Mouse (Mus musculus) CH12.LX (cell line): ENCODE results near the gene Rab6a. TPM values are rescaled to one million over a fixed set of nuclear protein-coding genes. Genes with fewer than 3 reads are reported as not detected.

Experiments
- DNase-seq: peaks from one replicate; pipeline ENCODE4 v3.0.0-alpha.2; 2013; ENCODE audit errors: extremely low read depth
- H3K27ac ChIP-seq: 2 replicates; pipeline ENCODE4 v1.5.1; 2012; ENCODE audit warnings: low read depth, mild to moderate bottlenecking, control low read depth, moderate library complexity; ENCODE audit not compliant: insufficient read depth
- H3K27me3 ChIP-seq: replicated peaks from 2 replicates; pipeline ENCODE3; 2012; ENCODE audit warnings: inconsistent platforms
- H3K36me3 ChIP-seq, 2 experiments: replicated peaks in 1 of 2; 2 replicates each; pipeline versions ENCODE3 to v1.6.1; 2012; ENCODE audit warnings: inconsistent platforms in 1 of 2, low read length in 1 of 2, mild to moderate bottlenecking in 1 of 2, mixed read lengths in 1 of 2, moderate library complexity in 1 of 2; ENCODE audit not compliant: control insufficient read depth in 1 of 2, insufficient read depth in 1 of 2
- H3K4me1 ChIP-seq, 2 experiments: 2 replicates each; pipeline ENCODE4 v1.6.1; 2012; ENCODE audit warnings: inconsistent platforms in 1 of 2, moderate library complexity in 1 of 2; ENCODE audit not compliant: insufficient read depth in 2 of 2, control insufficient read depth in 1 of 2
- H3K4me2 ChIP-seq: 2 replicates; pipeline ENCODE4 v1.6.1; 2012; ENCODE audit warnings: low read depth, mild to moderate bottlenecking, control low read depth; ENCODE audit not compliant: poor library complexity, insufficient read depth, severe bottlenecking
- H3K4me3 ChIP-seq, 3 experiments: fragments of 150-350 bp in 1 of 3; sonication (generic) in 1 of 3; replicated peaks in 1 of 3; 2 replicates each; pipeline versions ENCODE3 to v1.5.1; 2011 to 2012; ENCODE audit warnings: low read depth in 2 of 3, low read length in 2 of 3, mild to moderate bottlenecking in 2 of 3, moderate library complexity in 2 of 3, control low read depth in 1 of 3, improper control_type of control experiment in 1 of 3, inconsistent platforms in 1 of 3, mixed read lengths in 1 of 3; ENCODE audit not compliant: poor library complexity in 1 of 3
- H3K79me2 ChIP-seq: replicated peaks from 2 replicates; pipeline ENCODE4 v1.6.1; 2012; ENCODE audit warnings: mild to moderate bottlenecking, moderate library complexity; ENCODE audit not compliant: control insufficient read depth, poor library complexity, insufficient read depth, severe bottlenecking; ENCODE audit errors: extremely low read depth
- H3K9ac ChIP-seq: 2 replicates; pipeline ENCODE4 v1.6.1; 2012; ENCODE audit warnings: low read depth, mild to moderate bottlenecking, control low read depth, moderate library complexity; ENCODE audit not compliant: insufficient read depth
- H3K9me3 ChIP-seq: replicated peaks from 2 replicates; pipeline ENCODE3; 2012; ENCODE audit warnings: low read length, inconsistent platforms, mixed read lengths
- CHD1 ChIP-seq: IDR thresholded peaks from 2 replicates; pipeline ENCODE4 v1.6.1; 2012; ENCODE audit warnings: low read depth, low read length, improper control_type of control experiment, inconsistent platforms
- KAT2A ChIP-seq: IDR thresholded peaks from 2 replicates; pipeline ENCODE4 v1.6.1; 2012; ENCODE audit warnings: low read length, improper control_type of control experiment, inconsistent platforms; ENCODE audit not compliant: insufficient replicate concordance
- MAFK ChIP-seq: IDR thresholded peaks from 2 replicates; pipeline ENCODE4 v1.6.1; 2011; ENCODE audit warnings: low read length, improper control_type of control experiment; ENCODE audit not compliant: insufficient replicate concordance
- MAX ChIP-seq: IDR thresholded peaks from 2 replicates; pipeline ENCODE4 v1.6.1; 2011; ENCODE audit warnings: low read length, improper control_type of control experiment
- MEF2A ChIP-seq: IDR thresholded peaks from 2 replicates; pipeline ENCODE4 v1.6.1; 2014; ENCODE audit warnings: low read depth, mild to moderate bottlenecking, inconsistent platforms, low read length, improper control_type of control experiment, borderline replicate concordance
- MYC ChIP-seq: IDR thresholded peaks from 2 replicates; pipeline ENCODE4 v1.6.1; 2011; ENCODE audit warnings: low read depth, mild to moderate bottlenecking, improper control_type of control experiment, low read length
- NELFE ChIP-seq: IDR thresholded peaks from 2 replicates; pipeline ENCODE4 v1.6.1; 2011; ENCODE audit warnings: low read depth, low read length, improper control_type of control experiment
- POLR2AphosphoS2 ChIP-seq: IDR thresholded peaks from 2 replicates; pipeline ENCODE4 v1.6.1; 2011; ENCODE audit warnings: low read depth, low read length, improper control_type of control experiment
- RAD21 ChIP-seq: IDR thresholded peaks from 2 replicates; pipeline ENCODE4 v1.6.1; 2011; ENCODE audit warnings: low read depth, mild to moderate bottlenecking, low read length, improper control_type of control experiment, moderate library complexity
- RCOR1 ChIP-seq: conservative IDR thresholded peaks from 2 replicates; pipeline ENCODE4 v1.6.1; 2012; ENCODE audit warnings: low read depth, mild to moderate bottlenecking, inconsistent platforms, low read length, improper control_type of control experiment
- TBP ChIP-seq: conservative IDR thresholded peaks from 2 replicates; pipeline ENCODE4 v1.6.1; 2011; ENCODE audit warnings: low read depth, low read length, improper control_type of control experiment
- UBTF ChIP-seq: IDR thresholded peaks from 2 replicates; pipeline ENCODE4 v1.6.1; 2012; ENCODE audit warnings: low read depth, mild to moderate bottlenecking, inconsistent platforms, low read length, improper control_type of control experiment, moderate library complexity
- USF1 ChIP-seq: IDR thresholded peaks from 2 replicates; pipeline ENCODE4 v1.6.1; 2014; ENCODE audit warnings: low read depth, mild to moderate bottlenecking, inconsistent platforms, low read length, improper control_type of control experiment
- USF2 ChIP-seq: conservative IDR thresholded peaks from 2 replicates; pipeline ENCODE4 v1.6.1; 2011; ENCODE audit warnings: low read depth, low read length, improper control_type of control experiment
- ZC3H11A ChIP-seq: IDR thresholded peaks from 2 replicates; pipeline ENCODE4 v1.6.1; 2012; ENCODE audit warnings: low read depth, mild to moderate bottlenecking, inconsistent platforms, low read length, improper control_type of control experiment
- ZMIZ1 ChIP-seq: IDR thresholded peaks from 2 replicates; pipeline ENCODE4 v1.6.1; 2012; ENCODE audit warnings: low read depth, mild to moderate bottlenecking, inconsistent platforms, low read length, improper control_type of control experiment
- ZNF384 ChIP-seq: IDR thresholded peaks from 2 replicates; pipeline ENCODE4 v1.6.1; 2012; ENCODE audit warnings: low read depth, low read length, improper control_type of control experiment, inconsistent platforms
- dilution Hi-C: fragments of 300-500 bp; cut with MboI; formaldehyde crosslinking; loops from 2 replicates; pipeline ENCODE4 v1.14.3; 2020; ENCODE audit warnings: low sequenced_read_pairs; ENCODE audit not compliant: extremely low pct_unique_long_range_greater_than_20kb, extremely low pct_ligation_motif_present
- in situ Hi-C: fragments of 300-500 bp; cut with MboI; formaldehyde crosslinking; loops from 3 replicates; pipeline ENCODE4 v1.14.3; 2019; ENCODE audit warnings: low sequenced_read_pairs, low pct_ligation_motif_present, low pct_unique_long_range_greater_than_20kb, mixed read lengths
- polyA plus RNA-seq: library from polyadenylated mRNA; unstranded; fragments of >175 nt; gene quantifications from 2 replicates; pipeline ENCODE4 v1.2.1, GENCODE M21; 2012; ENCODE audit warnings: low read depth; ENCODE audit not compliant: insufficient read length
- total RNA-seq, 2 experiments: library from RNA; depleted of rRNA; stranded (reverse); fragments of 300-350 nt in 1 of 2; fragments of >200 nt in 1 of 2; gene quantifications; 2 replicates each; pipeline ENCODE4 v1.2.3; 2012 to 2014

Gene Rab6a
- total and polyA plus RNA-seq, 3 experiments: 11.1 to 30.7 (median 30.7) TPM

GRCm38 (mm10) chr7:100608130-100608741 lies 1.0 kb downstream of the Rab6a start, which contains the start of gene Mrpl48:
TSS of gene Mrpl48 (minus strand) at chr7:100608301.
- TF ChIP-seq MAFK: no peak
- Histone ChIP-seq H3K9ac (peak within 1 kb of the TSS; percentile 71), H3K27me3 (no peaks in the 10 kb centered on the region), H3K4me3 (peak within 1 kb of the TSS; percentile 70 to 99 (median 93)), H3K9me3 (no peaks in the 10 kb centered on the region), H3K4me2 (peak within 1 kb of the TSS; percentile 97), H3K4me1 (peaks cover 5 to 25% of the 10 kb centered on the region in 2 experiments; a peak in 2 of 4 replicates), H3K27ac (peak within 1 kb of the TSS; percentile 80), H3K79me2 (peaks cover 20% of the 10 kb centered on the region), H3K36me3 (no peaks in the 10 kb centered on the region)
- in situ Hi-C loops: no loop called here
- DNase-seq: no peak
- dilution Hi-C loops: no loop called here

GRCm38 (mm10) chr7:100608910-100609309 lies 1.7 kb downstream of the Rab6a start:
- Histone ChIP-seq H3K4me3 (peak overlapping the region; percentile 70 to 99 (median 93)), H3K4me1 (peaks cover 5 to 25% of the 10 kb centered on the region in 2 experiments; a peak in 2 of 4 replicates), H3K9me3 (no peaks in the 10 kb centered on the region), H3K27ac (no peak overlapping the region), H3K79me2 (peaks cover 20% of the 10 kb centered on the region), H3K4me2 (peak overlapping the region; percentile 97), H3K36me3 (no peaks in the 10 kb centered on the region), H3K9ac (peak overlapping the region; percentile 71), H3K27me3 (no peaks in the 10 kb centered on the region)
- no peak for DNase-seq
- dilution Hi-C loops (no loop called here), in situ Hi-C loops (no loop called here)
- TF ChIP-seq TBP: no peak
- TF ChIP-seq CHD1: no peak
- TF ChIP-seq UBTF: no peak

- no peaks in the 10 kb centered on the region for H3K9me3 ChIP-seq
- peaks cover 8% of the 10 kb centered on the region; the same call in 1 of the 2 replicates for H3K79me2 ChIP-seq
- H3K4me1 ChIP-seq: no peaks in the 10 kb centered on the region
- H3K27me3 ChIP-seq: no peaks in the 10 kb centered on the region
- H3K9ac ChIP-seq: no peak overlapping the region
- dilution Hi-C loops: no loop called here
- no peak overlapping the region for H3K27ac ChIP-seq
- H3K4me3 ChIP-seq: no peak overlapping the region
- no peak for DNase-seq
- in situ Hi-C loops: no loop called here
- no peak overlapping the region for H3K4me2 ChIP-seq
- peaks cover 2 to 9% of the 10 kb centered on the region in 2 experiments for H3K36me3 ChIP-seq
- TF ChIP-seq USF1 (no peak), USF2 (no peak), ZC3H11A (no peak), POLR2AphosphoS2 (no peak), ZMIZ1 (no peak), RCOR1 (no peak), MEF2A (no peak), NELFE (no peak), MYC (no peak), MAX (no peak), RAD21 (no peak), KAT2A (no peak), ZNF384 (no peak)
Observed at GRCm38 (mm10) chr7:100616121-100616857, 9.1 kb downstream of the Rab6a start.
